Mouse (Mus musculus) gastrocnemius, postnatal 10 days (tissue): ENCODE data around the gene Nrde2. TPM values are rescaled to one million over a fixed set of nuclear protein-coding genes. Genes with fewer than 3 reads are reported as not detected.

ENCODE experiments used
- total RNA-seq, 2 experiments: library from RNA; stranded (reverse); gene quantifications; 2 replicates each; pipeline ENCODE4 v1.2.3; 2021

Nrde2 gene
- total RNA-seq, 2 experiments from 2014 or later, result 11.1 to 11.2 TPM

Other genes starting within 250 kb of the Nrde2 start
- gene Kcnk13, start 195.2 kb downstream of the Nrde2 start, total RNA-seq, result 1 to 10 TPM; 2.0 to 2.5 TPM
- gene Psmc1, start 49.5 kb downstream of the Nrde2 start, total RNA-seq, result 100 to 1,000 TPM; 168 to 201 TPM
- 100 to 1,000 TPM; 360 to 362 TPM for gene Calm1, start 39.8 kb upstream of the Nrde2 start, total RNA-seq